Comparison of ENCODE assay signal across 13 mouse cellular contexts in genomic region chr1:32866111-32866510, GRCm38 (mm10).
DNase-seq lines count a peak whose midpoint lies in the region.
"Had no signal": no experiment of that assay in that cellular context is flagged by ENCODE, and none has a peak within 500 bp of the region (broad histone marks: within the 10 kb centered on the region; RNA-seq: fewer than 3 reads in every experiment).

No protein-coding gene starts in this region.

- peak; percentile 11 to 70 for DNase-seq in adrenal gland, adult (ENCODE audit: inconsistent age in 2 of 2, low spot score in 1 of 2)
- no peak for DNase-seq in adrenal gland, adult 18-20 months (ENCODE audit: low spot score in 2 of 2)
- peak; percentile 47 for DNase-seq in adrenal gland, adult 8-10 months
- no peak for DNase-seq in adrenal gland, postnatal 25 days
- DNase-seq in adrenal gland, postnatal 36 days: peak; percentile 4 to 13
- no peak for DNase-seq in cerebellum, adult 8-10 months
- DNase-seq: B cell, adult 2 months; cerebellum, adult 11 months; cerebellum, adult 18-20 months; cerebellum, adult 9-10 months; cerebellum, postnatal 10 days; cerebellum, postnatal 25 days; gastrocnemius, adult 2 months had no signal

Comparison
In these comparisons a context has a peak if more than half of its experiments do, and no peak if none do; other contexts are left out.
1. DNase-seq: peak in adrenal gland, adult (2 of 2), adrenal gland, adult 8-10 months (single experiment) and adrenal gland, postnatal 36 days (2 of 2); none in adrenal gland, adult 18-20 months (0 of 2), adrenal gland, postnatal 25 days (single experiment) and cerebellum, adult 8-10 months (single experiment).